Mouse (Mus musculus): ENCODE results near the gene Hmgb1. TPM values are rescaled to one million over a fixed set of nuclear protein-coding genes. Genes with fewer than 3 reads are reported as not detected.

The Hmgb1 gene
- total and polyA plus RNA-seq, 2 experiments: 17.1 to 131 TPM

- H3K9ac ChIP-seq (ENCODE audit: low read depth, low read length): peak overlapping the region; percentile 83
- no peaks in the 10 kb centered on the region for H3K4me1 ChIP-seq (ENCODE audit: control insufficient read depth, insufficient read depth, low read length)
- TF ChIP-seq CTCF (IDR thresholded peaks at IDR 0.05; ENCODE audit: low read depth, low read length) (no peak), POLR2A (IDR thresholded peaks at IDR 0.05; ENCODE audit: extremely low read depth, insufficient read depth, low read length) (no peak)
- peaks cover 3% of the 10 kb centered on the region; the same call in 1 of the 2 replicates for H3K36me3 ChIP-seq (ENCODE audit: control insufficient read depth, insufficient read depth, low read length)
- no peaks in the 10 kb centered on the region for H3K27me3 ChIP-seq (ENCODE audit: control insufficient read depth, insufficient read depth, low read length)
- H3K27ac ChIP-seq (replicated peaks; ENCODE audit: insufficient read depth, low read depth, low read length): peak overlapping the region; percentile 93
- peak overlapping the region; percentile 69 for H3K4me3 ChIP-seq (ENCODE audit: insufficient read depth, low read depth, low read length)
- under 1% methylated on average over 13 of the region's 13 CpGs for WGBS
- H3K79me2 ChIP-seq (ENCODE audit: control insufficient read depth, insufficient read depth, low read length): peaks cover 3% of the 10 kb centered on the region; the same call in 1 of the 2 replicates
- DNase-seq (ENCODE audit: extremely low read depth, low read depth, low spot score): peak; percentile 76
Observed at GRCm38 (mm10) chr5:149183721-149184103, 577 bp downstream of the Hmgb1 start.

GRCm38 (mm10) chr5:149183122-149183521, 1.2 kb downstream of the Hmgb1 start:
- H3K27me3 ChIP-seq (ENCODE audit: control insufficient read depth, insufficient read depth, low read length): no peaks in the 10 kb centered on the region
- 24% methylated on average over 1 of the region's 1 CpGs for WGBS
- H3K4me3 ChIP-seq (ENCODE audit: insufficient read depth, low read depth, low read length): no peak overlapping the region; the same call in 1 of the 2 replicates
- no peaks in the 10 kb centered on the region for H3K4me1 ChIP-seq (ENCODE audit: control insufficient read depth, insufficient read depth, low read length)
- H3K9ac ChIP-seq (ENCODE audit: low read depth, low read length): no peak overlapping the region
- TF ChIP-seq POLR2A (IDR thresholded peaks at IDR 0.05; ENCODE audit: extremely low read depth, insufficient read depth, low read length) (no peak), CTCF (IDR thresholded peaks at IDR 0.05; ENCODE audit: low read depth, low read length) (no peak)
- no peak overlapping the region for H3K27ac ChIP-seq (replicated peaks; ENCODE audit: insufficient read depth, low read depth, low read length)
- peak; percentile 34 for DNase-seq (ENCODE audit: extremely low read depth, low read depth, low spot score)
- H3K79me2 ChIP-seq (ENCODE audit: control insufficient read depth, insufficient read depth, low read length): peaks cover 3% of the 10 kb centered on the region; the same call in 1 of the 2 replicates
- H3K36me3 ChIP-seq (ENCODE audit: control insufficient read depth, insufficient read depth, low read length): peaks cover 2% of the 10 kb centered on the region; the same call in 1 of the 2 replicates

GRCm38 (mm10) chr5:149182186-149182870, 2.0 kb downstream of the Hmgb1 start:
- Histone ChIP-seq H3K9ac (ENCODE audit: low read depth, low read length) (no peak overlapping the region), H3K4me1 (ENCODE audit: control insufficient read depth, insufficient read depth, low read length) (no peaks in the 10 kb centered on the region), H3K36me3 (ENCODE audit: control insufficient read depth, insufficient read depth, low read length) (no peaks in the 10 kb centered on the region), H3K27me3 (ENCODE audit: control insufficient read depth, insufficient read depth, low read length) (no peaks in the 10 kb centered on the region), H3K27ac (replicated peaks; ENCODE audit: insufficient read depth, low read depth, low read length) (no peak overlapping the region), H3K4me3 (ENCODE audit: insufficient read depth, low read depth, low read length) (no peak overlapping the region), H3K79me2 (ENCODE audit: control insufficient read depth, insufficient read depth, low read length) (peaks cover 3% of the 10 kb centered on the region; the same call in 1 of the 2 replicates)
- 91% methylated on average over 5 of the region's 5 CpGs for WGBS
- no peak for DNase-seq (ENCODE audit: extremely low read depth, low read depth, low spot score)
- TF ChIP-seq CTCF (IDR thresholded peaks at IDR 0.05; ENCODE audit: low read depth, low read length): no peak
- TF ChIP-seq POLR2A (IDR thresholded peaks at IDR 0.05; ENCODE audit: extremely low read depth, insufficient read depth, low read length): no peak

- no peak for DNase-seq (ENCODE audit: extremely low read depth, low read depth, low spot score)
- H3K27ac ChIP-seq (replicated peaks; ENCODE audit: insufficient read depth, low read depth, low read length): no peak overlapping the region
- H3K79me2 ChIP-seq (ENCODE audit: control insufficient read depth, insufficient read depth, low read length): peaks cover 3% of the 10 kb centered on the region; the same call in 1 of the 2 replicates
- no peak overlapping the region for H3K9ac ChIP-seq (ENCODE audit: low read depth, low read length)
- no peaks in the 10 kb centered on the region for H3K27me3 ChIP-seq (ENCODE audit: control insufficient read depth, insufficient read depth, low read length)
- 92% methylated on average over 3 of the region's 3 CpGs for WGBS
- no peak overlapping the region for H3K4me3 ChIP-seq (ENCODE audit: insufficient read depth, low read depth, low read length)
- H3K4me1 ChIP-seq (ENCODE audit: control insufficient read depth, insufficient read depth, low read length): no peaks in the 10 kb centered on the region
- H3K36me3 ChIP-seq (ENCODE audit: control insufficient read depth, insufficient read depth, low read length): no peaks in the 10 kb centered on the region
- TF ChIP-seq CTCF (IDR thresholded peaks at IDR 0.05; ENCODE audit: low read depth, low read length) (no peak), POLR2A (IDR thresholded peaks at IDR 0.05; ENCODE audit: extremely low read depth, insufficient read depth, low read length) (no peak)
Observed at GRCm38 (mm10) chr5:149179826-149180225, 4.5 kb downstream of the Hmgb1 start.

GRCm38 (mm10) chr5:149178095-149178494, 6.2 kb downstream of the Hmgb1 start:
- peaks cover 3% of the 10 kb centered on the region; the same call in 1 of the 2 replicates for H3K79me2 ChIP-seq (ENCODE audit: control insufficient read depth, insufficient read depth, low read length)
- no peak for DNase-seq (ENCODE audit: extremely low read depth, low read depth, low spot score)
- H3K4me3 ChIP-seq (ENCODE audit: insufficient read depth, low read depth, low read length): no peak overlapping the region
- WGBS: 94% methylated on average over 5 of the region's 5 CpGs
- no peak overlapping the region for H3K27ac ChIP-seq (replicated peaks; ENCODE audit: insufficient read depth, low read depth, low read length)
- TF ChIP-seq CTCF (IDR thresholded peaks at IDR 0.05; ENCODE audit: low read depth, low read length) (no peak), POLR2A (IDR thresholded peaks at IDR 0.05; ENCODE audit: extremely low read depth, insufficient read depth, low read length) (no peak)
- H3K9ac ChIP-seq (ENCODE audit: low read depth, low read length): no peak overlapping the region
- H3K36me3 ChIP-seq (ENCODE audit: control insufficient read depth, insufficient read depth, low read length): no peaks in the 10 kb centered on the region
- no peaks in the 10 kb centered on the region for H3K27me3 ChIP-seq (ENCODE audit: control insufficient read depth, insufficient read depth, low read length)
- H3K4me1 ChIP-seq (ENCODE audit: control insufficient read depth, insufficient read depth, low read length): no peaks in the 10 kb centered on the region

- H3K36me3 ChIP-seq (ENCODE audit: control insufficient read depth, insufficient read depth, low read length): no peaks in the 10 kb centered on the region
- no peak overlapping the region for H3K27ac ChIP-seq (replicated peaks; ENCODE audit: insufficient read depth, low read depth, low read length)
- TF ChIP-seq CTCF (IDR thresholded peaks at IDR 0.05; ENCODE audit: low read depth, low read length) (no peak), POLR2A (IDR thresholded peaks at IDR 0.05; ENCODE audit: extremely low read depth, insufficient read depth, low read length) (no peak)
- DNase-seq (ENCODE audit: extremely low read depth, low read depth, low spot score): no peak
- H3K79me2 ChIP-seq (ENCODE audit: control insufficient read depth, insufficient read depth, low read length): peaks cover 3% of the 10 kb centered on the region; the same call in 1 of the 2 replicates
- no peak overlapping the region for H3K9ac ChIP-seq (ENCODE audit: low read depth, low read length)
- 96% methylated on average over 6 of the region's 6 CpGs for WGBS
- no peaks in the 10 kb centered on the region for H3K4me1 ChIP-seq (ENCODE audit: control insufficient read depth, insufficient read depth, low read length)
- no peak overlapping the region for H3K4me3 ChIP-seq (ENCODE audit: insufficient read depth, low read depth, low read length)
- no peaks in the 10 kb centered on the region for H3K27me3 ChIP-seq (ENCODE audit: control insufficient read depth, insufficient read depth, low read length)
Observed at GRCm38 (mm10) chr5:149175736-149176135, 8.6 kb downstream of the Hmgb1 start.
